Mouse (Mus musculus) cerebellum, adult 2 months (tissue): Measurements from ENCODE around the gene Endou.

Experiments
- CTCF ChIP-seq: fragments of 200-500 bp; IDR thresholded peaks from 2 replicates; pipeline ENCODE4 v1.5.1; 2011; ENCODE audit warnings: low read depth, mild to moderate bottlenecking, control low read depth, low read length, moderate library complexity, borderline replicate concordance; ENCODE audit not compliant: insufficient read depth
- POLR2A ChIP-seq: fragments of 200-500 bp; IDR thresholded peaks from 2 replicates; pipeline ENCODE4 v1.6.1; 2011; ENCODE audit warnings: low read length, control low read depth, borderline replicate concordance; ENCODE audit not compliant: insufficient read depth

DNA sequence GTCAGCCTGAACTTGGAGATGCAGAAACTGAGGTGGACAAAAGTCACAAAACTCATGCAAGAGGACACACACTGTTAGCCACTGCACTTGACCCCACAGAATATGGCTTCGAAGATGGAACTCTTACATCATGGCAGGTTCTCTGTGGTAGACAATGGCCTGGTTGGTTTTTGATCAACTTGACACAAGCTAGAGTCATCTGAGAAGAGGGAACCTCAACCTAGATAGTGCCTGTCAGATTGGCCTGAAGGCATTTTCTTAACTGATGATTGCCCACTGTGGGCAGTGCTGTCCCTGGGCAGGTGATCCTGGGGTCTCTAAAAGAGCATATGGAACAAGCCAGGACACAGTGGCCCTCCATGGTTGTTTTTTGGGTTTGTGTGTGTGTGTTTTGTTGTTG, 15.4 kb downstream of the Endou start:
- TF ChIP-seq POLR2A (no peak), CTCF (no peak)
